Mouse (Mus musculus) stomach, postnatal 0 days (tissue): ENCODE results near the gene Trpm4.

ENCODE experiments used
- CTCF ChIP-seq: IDR thresholded peaks from 2 replicates; pipeline ENCODE4 v1.5.1; 2016; ENCODE audit warnings: antibody characterized with exemption, low read depth, mild to moderate bottlenecking, moderate library complexity
- EP300 ChIP-seq: optimal IDR thresholded peaks from 2 replicates; pipeline ENCODE3; 2016; ENCODE audit warnings: antibody characterized with exemption

DNA sequence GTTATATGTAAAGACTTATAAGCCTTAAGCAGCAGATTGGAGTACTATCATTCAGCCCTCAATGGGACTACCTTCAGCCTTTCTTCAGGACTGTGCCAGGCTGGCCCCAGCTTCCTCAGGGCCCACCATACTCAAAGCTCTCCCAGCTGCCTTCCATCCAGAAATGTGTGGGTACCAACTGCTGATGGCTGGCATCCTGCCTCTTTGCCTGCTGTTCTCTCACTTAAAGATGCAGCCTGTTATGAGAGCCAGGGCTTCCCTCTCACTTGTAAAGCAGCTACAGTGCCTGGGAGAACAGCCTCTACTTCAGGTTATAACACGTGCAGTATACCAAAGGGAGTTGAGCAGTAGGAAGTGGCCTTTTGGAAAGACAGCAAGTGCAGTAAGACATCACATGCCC lies 42.5 kb upstream of the Trpm4 start:
- no peak for TF ChIP-seq CTCF
- no peak for TF ChIP-seq EP300
